Mouse (Mus musculus): Measurements from ENCODE around the gene Mtx3. TPM values are rescaled to one million over a fixed set of nuclear protein-coding genes. Genes with fewer than 3 reads are reported as not detected.
"Not testable (repeated sequence)": the region's sequence is repeated elsewhere in the genome, so short reads cannot be mapped to it uniquely, and the experiment has no call there.

Gene Mtx3
- polyA plus RNA-seq (2014; fragmentation: Nextera tagmentation; extraction: Ambion mirVana), result 4.8 TPM in 2 replicates

DNA sequence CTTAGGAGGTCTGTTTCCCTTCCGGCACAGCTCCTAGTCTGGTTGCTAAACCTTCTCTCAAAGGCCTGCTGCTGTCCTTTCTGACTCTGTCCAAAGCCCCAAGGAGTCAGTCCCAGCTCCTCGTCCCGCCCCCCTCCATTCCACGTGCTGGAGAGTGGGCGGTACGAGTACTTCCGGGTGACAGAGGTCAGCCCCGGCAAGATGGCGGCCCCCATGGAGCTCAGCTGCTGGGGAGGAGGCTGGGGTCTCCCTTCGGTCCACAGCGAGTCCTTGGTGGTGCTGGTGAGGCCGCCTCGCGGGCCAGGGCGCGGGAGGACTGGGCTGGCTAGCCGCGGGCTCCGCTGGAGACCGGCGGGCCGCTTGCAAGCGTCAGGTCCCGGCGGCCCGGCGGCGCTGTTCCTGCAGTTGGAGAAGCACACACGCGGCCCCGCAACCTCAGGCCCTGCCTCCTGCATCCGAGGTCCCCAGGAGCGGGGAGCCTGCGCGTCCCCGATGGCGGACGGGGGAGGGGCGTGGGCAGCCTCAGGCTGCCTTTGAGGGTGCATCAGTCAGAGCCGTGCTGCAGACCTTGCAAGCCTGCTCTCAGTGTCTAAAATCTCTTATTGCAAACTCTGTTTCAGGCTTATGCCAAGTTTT, at the start of gene Mtx3:
Gene Mtx3 (plus strand): TSS at position 175 of the 636 bp plus-strand sequence.
- H3K27ac ChIP-seq (replicated peaks in 1 of 2; ENCODE audit: control insufficient read depth in 1 of 2, insufficient read depth in 1 of 2, low read depth in 2 of 2, low read length in 2 of 2), result peak within 1 kb of the TSS; percentile 58 to 71; a peak in 3 of 4 replicates
- no peaks in the 10 kb centered on the region for H3K27me3 ChIP-seq (ENCODE audit: control insufficient read depth, insufficient read depth, low read length)
- ATAC-seq (ENCODE audit: insufficient number of reproducible peaks, insufficient read depth, low FRiP score, low read depth), result peak; percentile 95
- peaks cover 30% of the 10 kb centered on the region for H3K36me3 ChIP-seq (ENCODE audit: control insufficient read depth, insufficient read depth, low read length)
- H3K9ac ChIP-seq (ENCODE audit: low read length), result peak within 1 kb of the TSS; percentile 91
- H3K9me3 ChIP-seq (ENCODE audit: control insufficient read depth, low read length), result no peaks in the 10 kb centered on the region
- H3K4me2 ChIP-seq (ENCODE audit: low read length), result peak within 1 kb of the TSS; percentile 79
- H3K4me1 ChIP-seq (ENCODE audit: control insufficient read depth in 2 of 2, insufficient read depth in 2 of 2, low read length in 2 of 2), result no peaks in the 10 kb centered on the region
- 2% methylated on average over 40 of the region's 40 CpGs for WGBS
- peak within 1 kb of the TSS; percentile 92 to 94 for H3K4me3 ChIP-seq (ENCODE audit: control insufficient read depth in 1 of 2, insufficient read depth in 1 of 2, low read depth in 1 of 2, low read length in 2 of 2)

DNA sequence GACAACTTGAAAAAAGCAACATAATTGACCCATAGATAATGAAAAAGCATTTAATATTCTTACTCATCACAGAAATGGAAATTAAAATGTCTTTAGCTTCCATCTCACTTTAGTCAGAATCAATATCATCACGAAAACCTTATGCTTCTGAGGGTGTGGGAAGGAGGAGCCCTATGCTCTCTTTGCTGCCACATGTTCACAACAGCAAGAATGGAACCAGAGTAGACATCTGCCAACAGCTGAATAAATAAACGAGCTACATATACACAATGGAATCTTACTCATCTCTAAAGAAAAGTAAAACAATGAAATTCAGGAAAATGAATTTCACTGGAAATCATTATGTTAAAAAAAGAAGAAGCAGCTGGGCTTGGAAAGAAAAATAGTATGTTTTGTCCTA, 45.7 kb upstream of the Mtx3 start:
- no peaks in the 10 kb centered on the region for H3K36me3 ChIP-seq (ENCODE audit: control insufficient read depth, insufficient read depth, low read length)
- no peak overlapping the region for H3K4me3 ChIP-seq (ENCODE audit: control insufficient read depth in 1 of 2, insufficient read depth in 1 of 2, low read depth in 1 of 2, low read length in 2 of 2)
- peaks cover 5% of the 10 kb centered on the region; the same call in 1 of the 2 replicates for H3K27me3 ChIP-seq (ENCODE audit: control insufficient read depth, insufficient read depth, low read length)
- no peak overlapping the region for H3K27ac ChIP-seq (replicated peaks in 1 of 2; ENCODE audit: control insufficient read depth in 1 of 2, insufficient read depth in 1 of 2, low read depth in 2 of 2, low read length in 2 of 2)
- H3K4me1 ChIP-seq (ENCODE audit: control insufficient read depth in 2 of 2, insufficient read depth in 2 of 2, low read length in 2 of 2), result no peaks in the 10 kb centered on the region; a peak in 2 of 4 replicates
- H3K4me2 ChIP-seq (ENCODE audit: low read length), result no peak overlapping the region
- ATAC-seq (ENCODE audit: insufficient number of reproducible peaks, insufficient read depth, low FRiP score, low read depth), result no peak
- 65% methylated on average over 2 of the region's 2 CpGs for whole genome bisulfite sequencing
- no peaks in the 10 kb centered on the region for H3K9me3 ChIP-seq (ENCODE audit: control insufficient read depth, low read length)
- H3K9ac ChIP-seq (ENCODE audit: low read length), result no peak overlapping the region

DNA sequence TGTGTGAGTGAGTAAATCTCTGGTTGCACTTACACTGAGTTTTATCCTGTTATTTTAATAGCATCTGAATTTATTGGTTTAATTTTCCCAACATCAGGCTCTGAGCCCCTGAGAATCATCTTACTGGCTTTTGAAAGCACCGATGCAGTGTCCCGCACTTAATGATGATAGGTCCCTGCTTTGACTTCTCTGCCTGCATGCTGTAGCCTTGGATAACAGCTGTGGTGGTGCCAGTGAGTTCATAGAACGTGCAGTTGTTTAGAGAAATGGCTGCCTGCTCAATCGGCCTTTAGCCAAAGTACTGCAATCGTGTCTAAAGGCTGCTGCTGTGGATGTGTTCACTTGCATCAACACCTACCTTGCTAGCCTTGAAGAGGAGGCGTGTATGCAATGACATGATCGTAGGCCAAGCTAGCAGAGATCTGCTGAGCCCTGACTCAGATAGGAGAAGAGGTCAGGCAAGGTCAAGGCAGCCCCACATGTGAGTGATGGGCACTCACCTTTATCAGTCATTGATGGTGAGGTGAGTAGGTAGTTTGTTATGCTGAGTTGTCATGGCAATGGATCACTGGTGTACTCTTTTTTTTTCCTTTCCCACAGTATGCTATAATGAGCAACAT, 45.1 kb upstream of the Mtx3 start:
- 54% methylated on average over 7 of the region's 7 CpGs for WGBS
- ATAC-seq (ENCODE audit: insufficient number of reproducible peaks, insufficient read depth, low FRiP score, low read depth), result no peak
- Histone ChIP-seq H3K27me3 (ENCODE audit: control insufficient read depth, insufficient read depth, low read length) (0 out of 2 replicates have a peak, but pooled peaks cover under 1% of the 10 kb centered on the region), H3K9ac (ENCODE audit: low read length) (no peak overlapping the region), H3K4me3 (ENCODE audit: control insufficient read depth in 1 of 2, insufficient read depth in 1 of 2, low read depth in 1 of 2, low read length in 2 of 2) (no peak overlapping the region), H3K4me2 (ENCODE audit: low read length) (no peak overlapping the region), H3K9me3 (ENCODE audit: control insufficient read depth, low read length) (no peaks in the 10 kb centered on the region), H3K27ac (replicated peaks in 1 of 2; ENCODE audit: control insufficient read depth in 1 of 2, insufficient read depth in 1 of 2, low read depth in 2 of 2, low read length in 2 of 2) (no peak overlapping the region), H3K4me1 (ENCODE audit: control insufficient read depth in 2 of 2, insufficient read depth in 2 of 2, low read length in 2 of 2) (no peaks in the 10 kb centered on the region; a peak in 2 of 4 replicates), H3K36me3 (ENCODE audit: control insufficient read depth, insufficient read depth, low read length) (no peaks in the 10 kb centered on the region)

DNA sequence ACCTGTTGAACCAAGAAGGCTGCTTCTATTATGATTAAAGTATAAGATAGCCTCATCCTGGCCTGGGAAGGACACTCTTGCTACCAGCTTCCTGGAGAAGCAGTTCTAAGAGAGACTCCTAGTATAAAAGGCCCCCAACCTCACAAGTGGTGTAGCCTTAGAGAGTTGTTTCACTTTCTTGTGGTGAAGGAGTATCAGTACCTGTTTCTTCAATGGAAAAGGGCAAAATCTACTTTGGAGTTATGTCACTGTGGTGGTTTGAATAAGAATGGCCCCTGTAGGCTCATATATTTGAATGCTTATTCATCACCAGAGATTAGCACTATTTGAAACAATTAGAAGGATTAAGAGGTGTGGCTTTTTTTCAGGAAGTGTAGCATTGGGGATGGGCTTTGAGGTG, 37.8 kb upstream of the Mtx3 start:
- H3K4me3 ChIP-seq (ENCODE audit: control insufficient read depth in 1 of 2, insufficient read depth in 1 of 2, low read depth in 1 of 2, low read length in 2 of 2), result no peak overlapping the region
- H3K36me3 ChIP-seq (ENCODE audit: control insufficient read depth, insufficient read depth, low read length), result no peaks in the 10 kb centered on the region
- no peaks in the 10 kb centered on the region for H3K9me3 ChIP-seq (ENCODE audit: control insufficient read depth, low read length)
- ATAC-seq (ENCODE audit: insufficient number of reproducible peaks, insufficient read depth, low FRiP score, low read depth), result no peak
- no peaks in the 10 kb centered on the region for H3K27me3 ChIP-seq (ENCODE audit: control insufficient read depth, insufficient read depth, low read length)
- no peak overlapping the region for H3K9ac ChIP-seq (ENCODE audit: low read length)
- H3K4me1 ChIP-seq (ENCODE audit: control insufficient read depth in 2 of 2, insufficient read depth in 2 of 2, low read length in 2 of 2), result no peaks in the 10 kb centered on the region
- no peak overlapping the region for H3K4me2 ChIP-seq (ENCODE audit: low read length)
- H3K27ac ChIP-seq (replicated peaks in 1 of 2; ENCODE audit: control insufficient read depth in 1 of 2, insufficient read depth in 1 of 2, low read depth in 2 of 2, low read length in 2 of 2), result no peak overlapping the region

DNA sequence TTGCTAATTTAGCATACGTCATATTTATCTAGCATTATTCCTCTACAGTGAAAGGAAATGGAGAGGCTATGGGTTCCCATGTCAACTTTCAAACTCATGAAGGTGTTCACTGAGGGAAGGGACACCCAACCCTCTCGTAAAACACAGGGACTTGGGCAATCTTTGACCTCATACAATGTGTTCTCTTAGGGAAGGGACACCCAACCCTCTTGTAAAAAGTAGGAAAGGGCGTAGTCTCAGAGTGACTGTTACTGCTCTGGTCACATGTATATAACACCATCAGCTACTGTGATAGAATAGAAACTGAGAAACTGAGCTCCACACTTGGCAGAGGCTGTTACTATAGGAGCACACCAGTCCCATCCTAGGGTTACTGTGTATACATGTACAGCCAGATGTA, 36.7 kb upstream of the Mtx3 start:
- Histone ChIP-seq H3K36me3 (ENCODE audit: control insufficient read depth, insufficient read depth, low read length) (no peaks in the 10 kb centered on the region), H3K4me1 (ENCODE audit: control insufficient read depth in 2 of 2, insufficient read depth in 2 of 2, low read length in 2 of 2) (no peaks in the 10 kb centered on the region), H3K27ac (replicated peaks in 1 of 2; ENCODE audit: control insufficient read depth in 1 of 2, insufficient read depth in 1 of 2, low read depth in 2 of 2, low read length in 2 of 2) (no peak overlapping the region), H3K9me3 (ENCODE audit: control insufficient read depth, low read length) (no peaks in the 10 kb centered on the region), H3K27me3 (ENCODE audit: control insufficient read depth, insufficient read depth, low read length) (no peaks in the 10 kb centered on the region), H3K9ac (ENCODE audit: low read length) (no peak overlapping the region), H3K4me2 (ENCODE audit: low read length) (no peak overlapping the region), H3K4me3 (ENCODE audit: control insufficient read depth in 1 of 2, insufficient read depth in 1 of 2, low read depth in 1 of 2, low read length in 2 of 2) (no peak overlapping the region)
- ATAC-seq (ENCODE audit: insufficient number of reproducible peaks, insufficient read depth, low FRiP score, low read depth), result no peak
- WGBS, result 82% methylated on average over 3 of the region's 3 CpGs

DNA sequence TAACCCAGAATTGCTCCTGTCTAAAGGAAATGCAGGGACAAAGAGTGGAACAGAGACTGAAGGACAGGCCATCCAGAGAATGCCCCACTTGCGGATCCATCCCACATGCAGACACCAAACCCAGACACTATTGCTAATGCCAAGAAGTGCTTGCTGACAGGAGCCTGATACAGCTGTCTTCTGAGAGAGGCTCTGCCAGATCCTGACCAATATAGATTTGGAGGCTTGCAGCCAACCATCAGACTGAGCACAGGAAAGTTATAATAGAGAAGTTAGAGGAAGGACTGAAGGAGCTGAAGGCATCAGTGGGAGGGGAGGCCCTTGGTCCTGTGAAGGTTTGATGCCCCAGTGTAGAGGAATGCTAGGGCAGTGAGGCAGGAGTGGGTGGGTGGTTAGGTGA, 34.0 kb upstream of the Mtx3 start:
- not testable (repeated sequence) for H3K27ac ChIP-seq (replicated peaks in 1 of 2; ENCODE audit: control insufficient read depth in 1 of 2, insufficient read depth in 1 of 2, low read depth in 2 of 2, low read length in 2 of 2); H3K4me2 ChIP-seq (ENCODE audit: low read length); H3K9me3 ChIP-seq (ENCODE audit: control insufficient read depth, low read length); H3K27me3 ChIP-seq (ENCODE audit: control insufficient read depth, insufficient read depth, low read length); H3K36me3 ChIP-seq (ENCODE audit: control insufficient read depth, insufficient read depth, low read length); ATAC-seq (ENCODE audit: insufficient number of reproducible peaks, insufficient read depth, low FRiP score, low read depth); H3K4me3 ChIP-seq (ENCODE audit: control insufficient read depth in 1 of 2, insufficient read depth in 1 of 2, low read depth in 1 of 2, low read length in 2 of 2); H3K4me1 ChIP-seq (ENCODE audit: control insufficient read depth in 2 of 2, insufficient read depth in 2 of 2, low read length in 2 of 2); H3K9ac ChIP-seq (ENCODE audit: low read length)
- 13% methylated on average over 1 of the region's 1 CpGs for WGBS

DNA sequence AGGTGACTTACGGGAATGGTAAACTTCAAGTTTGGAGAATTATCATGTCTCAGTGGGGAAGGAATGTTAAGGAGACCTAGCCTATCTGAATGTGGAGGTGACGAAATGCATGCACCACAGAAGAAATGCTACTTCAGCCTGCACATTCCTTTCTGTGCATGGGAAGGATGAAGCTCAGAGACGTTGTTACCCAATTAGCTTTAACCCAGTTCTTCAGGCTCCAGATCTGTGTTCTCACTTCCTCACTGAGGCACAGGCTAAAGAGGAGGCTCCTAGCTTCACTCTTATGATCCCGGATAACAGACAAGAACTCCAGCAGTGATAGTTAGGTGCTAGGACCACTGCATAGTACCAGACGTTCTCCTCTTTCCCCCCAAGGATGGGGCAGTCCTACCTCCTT, 28.2 kb upstream of the Mtx3 start:
- Histone ChIP-seq H3K27me3 (ENCODE audit: control insufficient read depth, insufficient read depth, low read length) (no peaks in the 10 kb centered on the region), H3K36me3 (ENCODE audit: control insufficient read depth, insufficient read depth, low read length) (no peaks in the 10 kb centered on the region), H3K4me3 (ENCODE audit: control insufficient read depth in 1 of 2, insufficient read depth in 1 of 2, low read depth in 1 of 2, low read length in 2 of 2) (no peak overlapping the region), H3K9ac (ENCODE audit: low read length) (no peak overlapping the region), H3K4me1 (ENCODE audit: control insufficient read depth in 2 of 2, insufficient read depth in 2 of 2, low read length in 2 of 2) (peaks cover 3 to 26% of the 10 kb centered on the region in 2 experiments), H3K27ac (replicated peaks in 1 of 2; ENCODE audit: control insufficient read depth in 1 of 2, insufficient read depth in 1 of 2, low read depth in 2 of 2, low read length in 2 of 2) (0 out of 4 replicates have a peak overlapping the region, but pooled peaks of 1 of the 2 experiments have one; percentile 12), H3K9me3 (ENCODE audit: control insufficient read depth, low read length) (no peaks in the 10 kb centered on the region), H3K4me2 (ENCODE audit: low read length) (no peak overlapping the region)
- no peak for ATAC-seq (ENCODE audit: insufficient number of reproducible peaks, insufficient read depth, low FRiP score, low read depth)
- 46% methylated on average over 5 of the region's 5 CpGs for WGBS

All from heart, embryonic 14.5 days (tissue).